In the genomic region with DNA sequence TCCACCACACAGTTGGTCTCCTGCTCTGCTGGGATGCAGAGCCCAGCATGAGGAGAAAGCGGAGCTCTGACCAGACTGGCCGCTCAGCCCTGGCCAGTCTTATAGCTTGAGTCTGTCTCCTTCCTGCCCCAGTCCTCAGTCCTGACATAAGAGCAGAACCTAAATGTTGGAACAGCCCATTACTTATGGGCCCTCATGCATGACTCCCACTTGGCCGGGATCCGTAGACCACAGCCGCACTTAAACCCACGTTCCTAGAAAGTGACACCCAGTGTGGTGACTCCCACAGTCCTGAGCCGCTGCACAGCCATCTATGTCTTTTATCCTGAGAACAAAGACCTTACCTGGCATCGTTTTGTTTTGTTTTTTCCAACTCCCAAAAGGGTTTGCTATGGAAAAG, we compare ENCODE assay signal across 9 mouse cellular contexts. TPM values are rescaled to one million over a fixed set of nuclear protein-coding genes. Genes with fewer than 3 reads are reported as not detected.
DNase-seq lines count a peak whose midpoint lies in the region; ATAC-seq and TF ChIP-seq lines count a peak whose summit lies in the region.
"Had no signal": no experiment of that assay in that cellular context is flagged by ENCODE, and none has a peak within 500 bp of the region (broad histone marks: within the 10 kb centered on the region; RNA-seq: fewer than 3 reads in every experiment).

No protein-coding gene starts in this region.

- DNase-seq in kidney, adult 9 months = no peak
- DNase-seq in forebrain, postnatal 0 days = no peak
- no peak for DNase-seq in midbrain, postnatal 0 days (ENCODE audit: low spot score)
- no peak for DNase-seq in thymus, postnatal 14 days

- ATAC-seq in kidney, embryonic 15.5 days (replicated peaks; ENCODE audit: low FRiP score) = peak; percentile 8; the same call in 1 of the 2 replicates
- no peak for ATAC-seq in embryonic facial prominence, embryonic 12.5 days (ENCODE audit: insufficient number of reproducible peaks, insufficient read depth, low FRiP score, low TSS enrichment)
- ATAC-seq in forebrain, postnatal 0 days = no peak
- ATAC-seq in midbrain, postnatal 0 days (ENCODE audit: low FRiP score) = no peak
- no peak for ATAC-seq in megakaryocyte-erythroid progenitor cell, adult 5-6 weeks (replicated peaks; ENCODE audit: low FRiP score, low TSS enrichment, poor library complexity, severe bottlenecking)

- peak overlapping the region; percentile 81 for H3K4me2 ChIP-seq in kidney, embryonic 15.5 days
- peak overlapping the region; percentile 68 for H3K4me2 ChIP-seq in embryonic facial prominence, embryonic 12.5 days (replicated peaks)
- H3K4me2 ChIP-seq in forebrain, postnatal 0 days (ENCODE audit: low read depth) = 0 out of 2 replicates have a peak overlapping the region, but pooled peaks have one; percentile 89
- H3K4me2 ChIP-seq in midbrain, postnatal 0 days (ENCODE audit: low read depth, low read length, poor library complexity, severe bottlenecking) = peak overlapping the region; percentile 97; the same call in 1 of the 2 replicates

- peak overlapping the region; percentile 97; the same call in 1 of the 2 replicates for H3K9ac ChIP-seq in kidney, embryonic 15.5 days
- H3K9ac ChIP-seq in embryonic facial prominence, embryonic 12.5 days = no peak overlapping the region
- H3K9ac ChIP-seq in forebrain, postnatal 0 days = no peak overlapping the region
- H3K9ac ChIP-seq in midbrain, postnatal 0 days (replicated peaks; ENCODE audit: low read length, poor library complexity, severe bottlenecking) = no peak overlapping the region

- peaks cover 64% of the 10 kb centered on the region for H3K4me1 ChIP-seq in kidney, embryonic 15.5 days
- H3K4me1 ChIP-seq in embryonic facial prominence, embryonic 12.5 days = peaks cover 33% of the 10 kb centered on the region
- H3K4me1 ChIP-seq in forebrain, postnatal 0 days (ENCODE audit: insufficient read depth) = peaks cover 10% of the 10 kb centered on the region
- H3K4me1 ChIP-seq in midbrain, postnatal 0 days (ENCODE audit: insufficient read depth, low read length) = peaks cover 3% of the 10 kb centered on the region; the same call in 1 of the 2 replicates

- WGBS in kidney, embryonic 15.5 days = 46% methylated on average over 8 of the region's 8 CpGs
- 84% methylated on average over 8 of the region's 8 CpGs for WGBS in embryonic facial prominence, embryonic 12.5 days
- 84% methylated on average over 8 of the region's 8 CpGs for WGBS in forebrain, postnatal 0 days
- 69% methylated on average over 8 of the region's 8 CpGs for WGBS in midbrain, postnatal 0 days

- no peaks in the 10 kb centered on the region for H3K9me3 ChIP-seq in kidney, embryonic 15.5 days (replicated peaks)
- no peaks in the 10 kb centered on the region for H3K9me3 ChIP-seq in embryonic facial prominence, embryonic 12.5 days
- H3K9me3 ChIP-seq in forebrain, postnatal 0 days (ENCODE audit: low read length) = no peaks in the 10 kb centered on the region
- H3K9me3 ChIP-seq in midbrain, postnatal 0 days (ENCODE audit: low read length) = no peaks in the 10 kb centered on the region
- H3K9me3 ChIP-seq: G1E had no signal

- peak overlapping the region; percentile 91 for H3K4me3 ChIP-seq in kidney, embryonic 15.5 days (replicated peaks)
- no peak overlapping the region for H3K4me3 ChIP-seq in embryonic facial prominence, embryonic 12.5 days
- no peak overlapping the region for H3K4me3 ChIP-seq in forebrain, postnatal 0 days (ENCODE audit: low read depth, low read length)
- H3K4me3 ChIP-seq in midbrain, postnatal 0 days (ENCODE audit: low read depth, low read length) = no peak overlapping the region

- H3K27ac ChIP-seq in kidney, embryonic 15.5 days = peak overlapping the region; percentile 94
- H3K27ac ChIP-seq in embryonic facial prominence, embryonic 12.5 days = no peak overlapping the region
- no peak overlapping the region for H3K27ac ChIP-seq in forebrain, postnatal 0 days (ENCODE audit: low read depth, low read length)
- H3K27ac ChIP-seq in midbrain, postnatal 0 days (ENCODE audit: low read depth, low read length) = no peak overlapping the region

- peaks cover 25% of the 10 kb centered on the region for H3K36me3 ChIP-seq in kidney, embryonic 15.5 days
- H3K36me3 ChIP-seq in embryonic facial prominence, embryonic 12.5 days = 0 out of 2 replicates have a peak, but pooled peaks cover 6% of the 10 kb centered on the region
- no peaks in the 10 kb centered on the region for H3K36me3 ChIP-seq in forebrain, postnatal 0 days (ENCODE audit: insufficient read depth)
- no peaks in the 10 kb centered on the region for H3K36me3 ChIP-seq in midbrain, postnatal 0 days (ENCODE audit: insufficient read depth, low read length)
- H3K36me3 ChIP-seq: G1E had no signal

- H3K27me3 ChIP-seq in kidney, embryonic 15.5 days = no peaks in the 10 kb centered on the region
- H3K27me3 ChIP-seq in embryonic facial prominence, embryonic 12.5 days = no peaks in the 10 kb centered on the region
- peaks cover 6% of the 10 kb centered on the region for H3K27me3 ChIP-seq in forebrain, postnatal 0 days (ENCODE audit: insufficient read depth, low read length)
- peaks cover 12% of the 10 kb centered on the region for H3K27me3 ChIP-seq in midbrain, postnatal 0 days (ENCODE audit: insufficient read depth, low read length)

- no peak for TF ChIP-seq CTCF in forebrain, postnatal 0 days (IDR thresholded peaks at IDR 0.05; ENCODE audit: low read depth)
- no peak for TF ChIP-seq CTCF in midbrain, postnatal 0 days (IDR thresholded peaks at IDR 0.05)

RNA-seq across cellular contexts. Expression of a gene that starts 2.0 kb away (rescaled TPM):
- 297 and 335 TPM in 2 replicates for polyA plus RNA-seq in kidney, embryonic 15.5 days (2015; fragmentation: Nextera tagmentation; extraction: Ambion mirVana)
- polyA plus RNA-seq in embryonic facial prominence, embryonic 12.5 days (2016; fragmentation: Nextera tagmentation; extraction: Ambion mirVana) = 168 and 169 TPM in 2 replicates
- 114 and 217 TPM in 2 replicates for total RNA-seq in forebrain, postnatal 0 days (2014; rRNA removed)
- 43.1 and 45.1 TPM in 2 replicates for polyA plus RNA-seq in forebrain, postnatal 0 days (2015; fragmentation: Nextera tagmentation; extraction: Ambion mirVana)
- 193 and 219 TPM in 2 replicates for total RNA-seq in midbrain, postnatal 0 days (2014; rRNA removed)
- polyA plus RNA-seq in midbrain, postnatal 0 days (2015; fragmentation: Nextera tagmentation; extraction: Ambion mirVana) = 45.2 and 48.2 TPM in 2 replicates
- total RNA-seq in megakaryocyte-erythroid progenitor cell, adult 5-6 weeks (2014; fragmentation: Nextera tagmentation) = not detected in 2 replicates
- total RNA-seq in megakaryocyte-erythroid progenitor cell, adult 5-6 weeks (2017) = 0.34 TPM in 1 of 2 replicates, not detected in the other
- total RNA-seq: neutrophil, adult 5-6 weeks had no signal
- polyA plus RNA-seq: G1E had no signal

RNA-seq across cellular contexts. Expression of a gene that starts 2.0 kb away (rescaled TPM):
- 108 and 116 TPM in 2 replicates for polyA plus RNA-seq in kidney, embryonic 15.5 days (2015; fragmentation: Nextera tagmentation; extraction: Ambion mirVana)
- polyA plus RNA-seq in embryonic facial prominence, embryonic 12.5 days (2016; fragmentation: Nextera tagmentation; extraction: Ambion mirVana) = 82.2 and 84.0 TPM in 2 replicates
- total RNA-seq in forebrain, postnatal 0 days (2014; rRNA removed) = 57.0 and 95.7 TPM in 2 replicates
- polyA plus RNA-seq in forebrain, postnatal 0 days (2015; fragmentation: Nextera tagmentation; extraction: Ambion mirVana) = 23.1 and 26.6 TPM in 2 replicates
- total RNA-seq in midbrain, postnatal 0 days (2014; rRNA removed) = 92.5 and 103 TPM in 2 replicates
- polyA plus RNA-seq in midbrain, postnatal 0 days (2015; fragmentation: Nextera tagmentation; extraction: Ambion mirVana) = 30.0 and 31.3 TPM in 2 replicates
- total RNA-seq in megakaryocyte-erythroid progenitor cell, adult 5-6 weeks (2014; fragmentation: Nextera tagmentation) = 0.20 and 0.35 TPM in 2 replicates
- 0.56 and 0.57 TPM in 2 replicates for total RNA-seq in megakaryocyte-erythroid progenitor cell, adult 5-6 weeks (2017)
- total RNA-seq: neutrophil, adult 5-6 weeks had no signal
- polyA plus RNA-seq: G1E had no signal
